Mouse (Mus musculus) urinary bladder, adult 2 months (tissue): Measurements from ENCODE around the gene Zbtb34. TPM values are rescaled to one million over a fixed set of nuclear protein-coding genes. Genes with fewer than 3 reads are reported as not detected.

ENCODE experiments used
- DNase-seq: peaks from one replicate; pipeline ENCODE4 v3.0.0; 2022; ENCODE audit warnings: low spot score
- polyA plus RNA-seq: library from polyadenylated mRNA; depleted of rRNA; stranded (reverse); fragments of >200 nt; gene quantifications from 2 replicates; pipeline ENCODE4 v1.2.3, GENCODE M21; 2012

Zbtb34 gene
- polyA plus RNA-seq, 1 experiment: 9.7 TPM

GRCm38 (mm10) chr2:33446796-33447195 is 15.7 kb upstream of the Zbtb34 start:
- DNase-seq: no peak

GRCm38 (mm10) chr2:33445741-33446140 is 14.6 kb upstream of the Zbtb34 start:
- DNase-seq: no peak

GRCm38 (mm10) chr2:33444862-33445261 is 13.7 kb upstream of the Zbtb34 start:
- no peak for DNase-seq

- peak; percentile 57 for DNase-seq
These were observed 13.2 kb upstream of the Zbtb34 start for GRCm38 (mm10) chr2:33444358-33444757.

- no peak for DNase-seq
These were observed 11.6 kb upstream of the Zbtb34 start for GRCm38 (mm10) chr2:33442701-33443100.

GRCm38 (mm10) chr2:33440893-33441292 is 9.8 kb upstream of the Zbtb34 start:
- DNase-seq: no peak

- DNase-seq: no peak
These were observed 9.0 kb upstream of the Zbtb34 start for GRCm38 (mm10) chr2:33439980-33440670.

- DNase-seq: no peak
These were observed 8.4 kb upstream of the Zbtb34 start for GRCm38 (mm10) chr2:33439471-33439881.

GRCm38 (mm10) chr2:33438377-33438776 is 7.3 kb upstream of the Zbtb34 start:
- DNase-seq: no peak

- no peak for DNase-seq
These were observed 6.1 kb upstream of the Zbtb34 start for GRCm38 (mm10) chr2:33437184-33437583.

- DNase-seq: no peak
These were observed 5.0 kb upstream of the Zbtb34 start for GRCm38 (mm10) chr2:33436035-33436580.

- no peak for DNase-seq
These were observed 4.0 kb upstream of the Zbtb34 start for GRCm38 (mm10) chr2:33435036-33435650.

- no peak for DNase-seq
These were observed 1.8 kb upstream of the Zbtb34 start for GRCm38 (mm10) chr2:33432877-33433276.

- DNase-seq: no peak
These were observed 898 bp downstream of the Zbtb34 start for GRCm38 (mm10) chr2:33430081-33430770.

GRCm38 (mm10) chr2:33429339-33429738 is 1.8 kb downstream of the Zbtb34 start:
- DNase-seq: no peak

- DNase-seq: no peak
These were observed 4.3 kb downstream of the Zbtb34 start for GRCm38 (mm10) chr2:33426640-33427398.

GRCm38 (mm10) chr2:33417454-33417853 is 13.7 kb downstream of the Zbtb34 start:
- DNase-seq: no peak

- no peak for DNase-seq
These were observed 17.1 kb downstream of the Zbtb34 start for GRCm38 (mm10) chr2:33414019-33414418.

- no peak for DNase-seq
These were observed 19.0 kb downstream of the Zbtb34 start for GRCm38 (mm10) chr2:33412111-33412510.

- no peak for DNase-seq
These were observed 27.6 kb downstream of the Zbtb34 start for GRCm38 (mm10) chr2:33403511-33404003.

- no peak for DNase-seq
These were observed 28.5 kb downstream of the Zbtb34 start for GRCm38 (mm10) chr2:33402638-33403037.

GRCm38 (mm10) chr2:33402236-33402635 is 28.9 kb downstream of the Zbtb34 start:
- DNase-seq: no peak
